Mouse (Mus musculus) midbrain, postnatal 0 days (tissue): ENCODE results near the gene Tcerg1l. TPM values are rescaled to one million over a fixed set of nuclear protein-coding genes. Genes with fewer than 3 reads are reported as not detected.

Experiments used
- ATAC-seq: fragments of 200-750 bp; cut with Nextera tagmentation; 2 replicates; pipeline ENCODE4 v1.8.0; 2017; ENCODE audit warnings: moderate number of reproducible peaks, mild to moderate bottlenecking, moderate TSS enrichment, moderate library complexity; ENCODE audit not compliant: low FRiP score
- DNase-seq: peaks from one replicate; pipeline ENCODE4 v3.0.0-alpha.2; 2015; ENCODE audit warnings: low spot score
- H3K27ac ChIP-seq: fragments of 300-500 bp; sonication (generic); 2 replicates; pipeline ENCODE4 v1.5.1; 2014; ENCODE audit warnings: low read depth, mild to moderate bottlenecking, low read length, mixed read lengths
- H3K27me3 ChIP-seq: fragments of 300-500 bp; sonication (generic); 2 replicates; pipeline ENCODE4 v1.6.1; 2014; ENCODE audit warnings: low read length, control low read depth, mixed read lengths; ENCODE audit not compliant: insufficient read depth
- H3K36me3 ChIP-seq: fragments of 300-500 bp; sonication (generic); 2 replicates; pipeline ENCODE4 v1.6.1; 2014; ENCODE audit warnings: low read length, control low read depth, mixed read lengths; ENCODE audit not compliant: insufficient read depth
- H3K4me1 ChIP-seq: fragments of 300-500 bp; sonication (generic); 2 replicates; pipeline ENCODE4 v1.6.1; 2014; ENCODE audit warnings: mild to moderate bottlenecking, control low read depth, antibody characterized with exemption, low read length, mixed read lengths; ENCODE audit not compliant: insufficient read depth
- H3K4me2 ChIP-seq: fragments of 300-500 bp; sonication (generic); 2 replicates; pipeline ENCODE4 v1.6.1; 2014; ENCODE audit warnings: low read depth, mild to moderate bottlenecking, low read length, mixed read lengths; ENCODE audit not compliant: poor library complexity, severe bottlenecking
- H3K4me3 ChIP-seq: fragments of 300-500 bp; sonication (generic); 2 replicates; pipeline ENCODE4 v1.5.1; 2014; ENCODE audit warnings: low read depth, mild to moderate bottlenecking, low read length, moderate library complexity
- H3K9ac ChIP-seq: fragments of 300-500 bp; sonication (generic); replicated peaks from 2 replicates; pipeline ENCODE4 v1.6.1; 2014; ENCODE audit warnings: mild to moderate bottlenecking, low read length, moderate library complexity, mixed read lengths; ENCODE audit not compliant: poor library complexity, severe bottlenecking
- H3K9me3 ChIP-seq: fragments of 300-500 bp; sonication (generic); 2 replicates; pipeline ENCODE4 v1.6.1; 2016; ENCODE audit warnings: low read length, control low read depth
- CTCF ChIP-seq: IDR thresholded peaks from 2 replicates; pipeline ENCODE4 v1.5.1; 2016; ENCODE audit warnings: antibody characterized with exemption, mild to moderate bottlenecking
- WGBS: fragments of 180-500 bp; shearing (Covaris S2); extraction: QIAGEN DNeasy Blood & Tissue Kit; methylation state at CpG from one replicate; pipeline ENCODE4 v1.1.7; 2014; 5-methylcytosine and 5-hydroxymethylcytosine counted together
- polyA plus RNA-seq: library from polyadenylated mRNA; unstranded; fragments of >200 nt; fragmentation: Nextera tagmentation; extraction: Ambion mirVana; gene quantifications from 2 replicates; pipeline ENCODE4 v1.2.1, GENCODE M21; 2015
- total RNA-seq: library from RNA; depleted of rRNA; stranded (reverse); fragments of >200 nt; gene quantifications from 2 replicates; pipeline ENCODE4 v1.2.3, GENCODE M21; 2014

The Tcerg1l gene
- total and polyA plus RNA-seq, 2 experiments from 2014 or later: 31.2 to 36.0 TPM

DNA sequence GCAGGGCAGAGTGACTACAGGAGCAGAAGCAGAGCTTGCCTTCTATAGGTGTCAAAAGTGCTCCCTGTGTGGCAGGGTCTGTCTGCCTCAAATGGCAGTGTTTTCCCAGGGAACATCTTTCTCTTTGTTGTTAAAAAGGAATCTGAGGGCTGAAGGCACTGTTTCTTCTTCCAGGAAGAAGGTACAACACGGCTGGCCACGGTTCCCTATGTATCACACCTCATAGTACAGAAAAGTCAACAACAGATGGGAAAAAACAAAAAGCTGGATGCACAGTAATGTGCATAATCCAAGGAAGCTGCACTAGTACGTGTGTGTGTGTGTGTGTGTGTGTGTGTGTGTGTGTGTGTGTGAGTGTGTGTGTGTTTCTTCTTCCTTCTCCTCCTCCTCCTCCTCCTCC, 215.3 kb downstream of the Tcerg1l start:
- TF ChIP-seq CTCF: no peak
- Histone ChIP-seq H3K27me3 (no peaks in the 10 kb centered on the region), H3K36me3 (no peaks in the 10 kb centered on the region), H3K9me3 (no peaks in the 10 kb centered on the region), H3K9ac (no peak overlapping the region), H3K4me1 (no peaks in the 10 kb centered on the region), H3K27ac (no peak overlapping the region), H3K4me3 (no peak overlapping the region), H3K4me2 (no peak overlapping the region)
- ATAC-seq (no peak), DNase-seq (no peak)
- WGBS: 69% methylated on average over 3 of the region's 3 CpGs

- ATAC-seq: no peak
- no peaks in the 10 kb centered on the region for H3K4me1 ChIP-seq
- no peak overlapping the region for H3K9ac ChIP-seq
- H3K4me3 ChIP-seq: no peak overlapping the region
- no peak overlapping the region for H3K4me2 ChIP-seq
- no peak overlapping the region for H3K27ac ChIP-seq
- WGBS: 88% methylated on average over 2 of the region's 2 CpGs
- H3K36me3 ChIP-seq: no peaks in the 10 kb centered on the region
- TF ChIP-seq CTCF: no peak
- DNase-seq: no peak
- H3K9me3 ChIP-seq: no peaks in the 10 kb centered on the region
- H3K27me3 ChIP-seq: no peaks in the 10 kb centered on the region
Measured at GRCm38 (mm10) chr7:138178617-138179016, 218.9 kb downstream of the Tcerg1l start.

GRCm38 (mm10) chr7:138176026-138176425, 221.5 kb downstream of the Tcerg1l start:
- no peaks in the 10 kb centered on the region for H3K27me3 ChIP-seq
- H3K27ac ChIP-seq: no peak overlapping the region
- no peaks in the 10 kb centered on the region for H3K36me3 ChIP-seq
- ATAC-seq: no peak
- no peak for TF ChIP-seq CTCF
- DNase-seq: peak; percentile 55
- no peak overlapping the region for H3K9ac ChIP-seq
- 58% methylated on average over 2 of the region's 2 CpGs for WGBS
- H3K9me3 ChIP-seq: no peaks in the 10 kb centered on the region
- no peak overlapping the region for H3K4me3 ChIP-seq
- no peak overlapping the region for H3K4me2 ChIP-seq
- no peaks in the 10 kb centered on the region for H3K4me1 ChIP-seq

- no peak overlapping the region for H3K4me3 ChIP-seq
- no peaks in the 10 kb centered on the region for H3K9me3 ChIP-seq
- H3K27ac ChIP-seq: no peak overlapping the region
- no peak overlapping the region for H3K4me2 ChIP-seq
- H3K4me1 ChIP-seq: no peaks in the 10 kb centered on the region
- H3K36me3 ChIP-seq: no peaks in the 10 kb centered on the region
- ATAC-seq (no peak), DNase-seq (no peak)
- H3K9ac ChIP-seq: no peak overlapping the region
- no peaks in the 10 kb centered on the region; the same call in 1 of the 2 replicates for H3K27me3 ChIP-seq
- WGBS: 93% methylated on average over 4 of the region's 4 CpGs
- TF ChIP-seq CTCF: no peak
Measured at GRCm38 (mm10) chr7:138170389-138170788, 227.1 kb downstream of the Tcerg1l start.
